Mouse (Mus musculus): ENCODE data around the gene Anxa2.

Anxa2 gene

DNA sequence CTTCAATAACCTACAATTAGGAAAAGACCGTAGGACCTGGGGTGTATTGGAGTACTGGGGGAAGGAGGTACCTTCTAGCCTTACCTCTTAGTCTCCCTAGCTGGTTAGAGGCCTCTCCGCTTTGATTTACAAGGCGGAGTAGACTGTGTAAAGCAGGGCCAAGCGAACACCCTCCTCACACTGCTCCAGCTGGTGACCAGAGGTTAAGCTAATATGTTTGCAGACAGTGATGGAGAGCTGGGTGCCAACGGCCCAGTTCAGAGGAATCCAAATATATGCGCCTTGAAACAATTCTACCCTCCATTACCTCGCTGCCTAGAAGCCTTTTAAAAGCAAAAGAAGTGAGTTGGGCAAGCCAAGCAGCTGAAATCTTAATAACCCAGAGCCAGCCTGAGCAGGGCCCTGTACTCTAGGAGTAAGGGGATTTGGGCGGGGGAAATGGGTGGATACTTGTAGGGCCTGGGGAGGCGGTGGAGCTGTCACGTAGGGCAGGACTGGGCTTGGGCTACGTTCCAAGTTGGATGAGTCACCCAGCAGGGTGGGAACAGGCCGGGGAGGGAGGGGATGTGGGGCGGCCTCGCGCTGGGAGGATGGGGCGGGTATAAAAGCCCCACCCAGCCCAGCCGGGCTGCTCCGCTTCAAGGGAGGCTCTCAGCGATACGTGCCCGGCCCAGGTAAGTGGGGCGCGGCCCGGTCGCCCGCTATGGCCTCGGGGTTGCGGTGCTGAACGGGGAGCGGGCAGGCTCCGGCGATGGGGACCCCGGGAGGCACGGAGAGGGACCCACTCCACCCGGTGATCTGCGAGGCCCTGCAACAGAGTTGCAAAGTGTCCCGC lies at the start of gene Anxa2:
TSS of gene Anxa2 (plus strand) at position 555 of the 835 bp plus-strand sequence.
- peak; percentile 98 for DNase-seq (ENCODE audit: low spot score)

DNA sequence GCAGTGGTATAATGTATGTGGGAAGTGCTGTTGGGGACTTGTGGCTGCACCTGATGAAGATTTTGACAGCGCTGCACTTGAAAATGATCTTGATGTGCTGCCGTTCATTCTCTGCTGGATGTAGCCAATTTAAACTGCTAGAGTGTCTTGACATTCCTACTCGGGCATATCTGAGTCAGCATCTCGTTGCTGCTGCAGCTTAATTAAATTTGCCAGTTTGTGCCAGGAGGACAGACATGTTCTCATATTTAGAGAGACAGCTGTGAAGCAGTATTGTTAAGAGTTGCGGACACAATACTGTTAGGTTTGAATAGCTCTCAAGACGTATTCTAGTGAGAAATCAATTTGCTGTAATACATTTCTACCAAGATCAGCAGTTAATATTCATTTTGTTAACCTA lies 48.7 kb upstream of the Anxa2 start:
- DNase-seq (ENCODE audit: low spot score), result no peak

DNA sequence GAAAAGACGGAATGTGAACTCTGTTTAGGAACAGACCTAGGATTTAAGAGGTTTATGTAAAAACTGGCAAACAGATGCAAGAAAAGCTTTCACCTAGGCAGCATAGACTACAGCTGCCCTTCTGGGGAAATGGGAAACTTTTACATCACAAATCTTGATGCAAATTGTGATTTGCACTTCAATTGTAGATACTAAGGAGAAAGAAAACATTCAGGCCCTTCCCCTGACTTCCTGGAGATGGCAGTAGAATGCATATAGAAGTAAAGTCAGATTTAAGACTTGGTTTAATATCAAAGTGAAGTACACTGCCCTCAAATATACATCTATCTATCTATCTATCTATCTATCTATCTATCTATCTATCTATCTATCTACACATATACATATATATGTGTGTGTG lies 33.9 kb upstream of the Anxa2 start:
- no peak for DNase-seq (ENCODE audit: low spot score)

DNA sequence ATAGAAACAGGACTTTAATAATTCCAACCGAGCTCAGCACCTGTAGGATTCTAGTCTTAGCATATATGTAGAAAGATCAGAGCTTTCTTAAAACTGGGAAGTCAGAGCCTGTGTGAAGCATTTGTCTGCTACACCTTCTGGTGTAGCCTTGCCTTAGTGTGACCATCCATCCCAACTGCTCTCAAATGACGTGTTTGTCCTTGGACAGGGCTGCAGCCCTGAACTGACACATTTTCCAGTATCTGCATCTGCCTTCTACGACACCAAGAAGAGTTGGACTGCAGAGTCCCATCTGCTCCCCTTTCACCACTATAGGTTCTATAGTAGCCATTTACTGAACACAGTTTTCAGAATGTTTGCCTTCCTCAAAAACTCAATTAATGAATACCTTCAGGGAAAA lies 22.9 kb upstream of the Anxa2 start:
- no peak for DNase-seq (ENCODE audit: low spot score)

DNA sequence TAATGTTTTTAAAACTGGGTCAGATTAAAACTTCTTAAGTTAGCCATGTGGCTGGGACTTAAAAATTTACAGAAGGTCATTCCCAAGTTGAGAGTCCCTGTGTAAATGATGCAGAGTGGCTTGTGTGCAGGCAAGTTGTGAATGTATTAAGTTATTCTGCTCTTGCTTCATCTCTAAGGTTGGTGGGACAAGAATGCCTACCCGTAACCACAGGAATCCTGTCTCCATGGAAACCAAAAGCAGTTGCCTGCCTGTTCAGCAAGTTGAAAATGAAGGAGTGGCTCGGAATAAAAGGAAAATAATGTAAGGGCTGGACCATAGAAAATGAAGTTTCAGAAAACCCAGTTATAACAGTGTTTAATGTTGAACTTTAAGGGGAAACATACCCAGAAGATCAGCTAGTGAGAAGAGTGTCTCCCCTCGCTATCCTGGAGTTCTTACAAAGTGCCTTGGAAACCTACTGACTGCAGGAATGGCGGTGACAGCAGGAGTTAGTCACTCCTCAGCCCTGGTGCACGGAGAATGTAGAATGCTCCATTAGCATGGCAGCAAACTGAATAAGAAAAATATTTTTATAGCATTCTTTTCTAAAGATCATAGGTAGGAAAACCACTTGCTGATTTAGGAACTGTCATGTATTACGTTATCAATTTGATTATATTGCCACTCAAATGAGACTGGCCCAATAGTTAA lies 21.4 kb upstream of the Anxa2 start:
- no peak for DNase-seq (ENCODE audit: low spot score)

DNA sequence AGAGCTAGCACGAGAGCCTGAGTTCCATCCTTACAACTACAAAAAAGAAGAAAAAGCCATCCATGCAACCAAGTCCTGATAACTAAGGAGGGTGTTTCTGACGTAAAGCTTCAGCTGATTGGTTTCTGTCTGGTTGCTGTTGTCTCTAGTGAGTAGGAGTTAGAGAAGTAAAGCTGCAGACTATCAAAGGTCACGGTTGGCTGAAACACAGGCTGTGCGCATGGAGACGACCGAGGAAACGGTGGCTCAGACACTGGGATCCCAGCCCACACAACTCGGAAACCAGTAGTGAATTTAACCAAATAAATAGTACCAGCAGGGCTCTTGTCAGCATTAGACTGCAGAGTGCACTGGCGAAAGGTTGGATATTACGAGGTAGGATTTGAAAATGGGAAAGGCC lies 18.2 kb upstream of the Anxa2 start:
- no peak for DNase-seq (ENCODE audit: low spot score)

DNA sequence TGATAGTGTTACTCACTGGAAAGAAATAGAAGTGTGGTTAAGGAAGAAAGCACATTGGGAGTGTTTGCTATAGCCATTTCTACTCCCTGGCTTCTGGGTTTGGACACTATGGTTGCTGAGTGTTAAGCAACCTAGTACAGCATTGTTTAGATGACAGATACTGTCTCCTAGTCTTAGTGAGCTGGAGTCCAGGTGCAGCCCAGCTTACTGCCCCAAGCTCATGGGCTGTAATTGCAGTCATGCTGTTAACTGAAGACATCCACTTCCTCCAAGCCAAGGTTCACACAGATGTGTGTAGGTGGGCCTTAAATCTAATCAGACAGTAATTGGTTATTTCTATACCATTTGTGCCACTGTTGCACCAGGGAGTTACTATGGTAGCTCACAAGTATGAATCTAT lies 17.8 kb upstream of the Anxa2 start:
- no peak for DNase-seq (ENCODE audit: low spot score)

DNA sequence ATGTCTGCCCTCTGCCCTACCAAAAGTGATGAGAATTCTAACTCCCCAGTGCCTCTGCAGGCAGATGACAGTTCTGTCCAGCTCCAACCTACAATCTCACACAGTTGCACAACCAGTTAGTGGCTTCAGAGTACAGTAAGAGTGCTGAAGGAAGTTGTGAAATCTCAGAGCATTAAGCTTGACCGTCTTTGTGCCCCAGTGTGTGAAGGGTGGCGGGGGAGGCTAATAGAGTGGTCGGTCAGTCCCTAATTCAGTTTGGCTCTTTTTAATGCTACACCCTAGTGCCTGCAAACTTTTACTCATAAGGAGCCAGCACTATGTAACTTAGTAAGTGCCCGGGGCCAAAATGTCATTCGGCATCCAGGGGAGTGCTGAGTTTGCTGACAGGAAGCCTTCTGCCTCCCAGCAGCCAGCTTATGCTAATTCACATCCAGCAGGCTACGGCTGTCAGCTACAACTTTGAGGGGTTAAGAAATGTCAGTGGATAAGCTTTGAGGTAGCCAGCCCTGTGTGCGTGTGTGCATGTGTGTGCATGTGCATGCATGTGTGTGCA lies 13.5 kb upstream of the Anxa2 start:
- DNase-seq (ENCODE audit: low spot score), result no peak

DNA sequence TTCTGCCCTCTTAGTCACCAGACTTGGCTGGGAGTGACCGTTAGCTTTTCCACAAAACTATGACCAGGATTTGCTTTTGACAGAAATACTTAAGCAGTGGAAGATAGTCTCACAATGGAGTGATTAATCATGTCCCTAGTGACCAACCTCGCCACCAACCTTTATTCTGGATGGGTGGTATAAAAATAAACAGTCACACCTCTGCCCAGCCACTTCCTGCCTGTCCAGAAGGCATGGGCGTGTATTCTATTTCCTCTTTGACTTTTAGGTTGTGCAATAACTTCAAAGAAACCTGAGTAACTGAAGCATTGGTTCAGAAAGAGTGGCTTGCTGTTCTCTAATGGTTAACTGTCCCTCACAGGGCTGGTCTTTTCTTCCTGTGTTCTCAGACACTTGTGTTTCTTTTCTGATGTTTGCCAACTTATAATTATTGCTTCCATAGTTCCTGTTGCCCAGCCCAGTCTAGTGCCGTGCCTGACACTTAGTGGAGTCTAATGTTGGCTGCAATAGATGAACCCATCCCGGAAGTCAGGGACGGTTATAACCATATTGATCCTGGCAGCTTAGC lies 10.9 kb upstream of the Anxa2 start:
- DNase-seq (ENCODE audit: low spot score), result no peak

DNA sequence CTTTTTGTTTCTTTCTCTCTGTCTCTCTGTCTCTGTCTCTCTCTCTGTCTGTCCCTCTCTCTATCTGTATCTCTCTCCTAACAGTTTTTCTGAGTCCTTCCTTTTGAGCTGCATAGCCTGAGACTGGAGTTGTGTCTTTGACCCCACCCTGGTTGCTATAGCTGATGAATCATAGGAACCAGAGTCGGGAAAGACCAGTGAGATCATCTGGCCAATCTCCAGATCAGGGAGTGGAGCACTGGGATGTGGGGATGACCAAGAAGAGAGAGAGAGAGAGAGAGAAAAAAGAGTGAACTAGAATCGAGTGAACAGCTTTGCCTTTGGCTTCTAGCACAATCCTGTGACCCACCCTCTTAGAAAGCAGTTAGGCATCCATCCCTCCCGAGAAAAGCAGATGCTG lies 10.2 kb upstream of the Anxa2 start:
- DNase-seq (ENCODE audit: low spot score), result peak; percentile 56

DNA sequence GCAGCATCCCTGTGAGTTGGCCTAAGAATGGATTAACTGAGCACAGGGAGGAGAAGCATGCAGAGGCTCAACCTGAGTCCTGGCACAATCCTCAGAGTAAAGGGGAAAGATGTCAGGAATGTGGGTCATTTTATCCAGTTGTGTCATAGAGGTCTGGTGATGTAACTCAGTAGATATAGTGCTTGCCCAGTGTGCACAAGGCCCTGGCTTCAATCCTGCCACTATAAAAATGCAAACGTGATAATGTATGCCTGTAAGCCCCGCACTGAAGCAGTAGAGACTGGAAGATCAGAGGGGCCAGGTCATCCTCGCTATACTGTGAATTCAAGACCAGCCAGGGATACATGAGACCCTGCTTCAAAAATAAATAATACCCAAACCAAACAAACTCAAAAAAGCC lies 4.6 kb upstream of the Anxa2 start:
- no peak for DNase-seq (ENCODE audit: low spot score)

DNA sequence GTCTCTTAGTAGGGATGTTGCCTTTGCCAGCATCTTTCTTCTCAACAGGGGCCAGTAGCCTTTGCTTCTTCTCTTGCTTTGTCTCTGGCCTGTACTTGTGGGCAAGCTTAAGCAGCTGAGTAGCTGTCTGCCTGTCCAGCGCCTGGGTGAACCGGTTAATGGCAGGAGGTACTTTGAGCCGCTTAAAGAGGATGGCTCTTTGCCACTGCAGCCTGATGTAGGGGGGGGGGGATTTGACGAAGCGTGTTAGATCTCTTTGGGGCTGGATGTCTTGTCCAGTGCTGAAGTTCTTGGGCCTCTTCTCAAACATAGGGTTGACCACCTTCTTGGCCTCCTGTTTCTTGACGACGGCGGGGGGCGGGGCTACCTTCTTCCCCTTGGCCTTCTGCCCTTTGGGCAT lies 2.8 kb upstream of the Anxa2 start:
- no peak for DNase-seq (ENCODE audit: low spot score)

DNA sequence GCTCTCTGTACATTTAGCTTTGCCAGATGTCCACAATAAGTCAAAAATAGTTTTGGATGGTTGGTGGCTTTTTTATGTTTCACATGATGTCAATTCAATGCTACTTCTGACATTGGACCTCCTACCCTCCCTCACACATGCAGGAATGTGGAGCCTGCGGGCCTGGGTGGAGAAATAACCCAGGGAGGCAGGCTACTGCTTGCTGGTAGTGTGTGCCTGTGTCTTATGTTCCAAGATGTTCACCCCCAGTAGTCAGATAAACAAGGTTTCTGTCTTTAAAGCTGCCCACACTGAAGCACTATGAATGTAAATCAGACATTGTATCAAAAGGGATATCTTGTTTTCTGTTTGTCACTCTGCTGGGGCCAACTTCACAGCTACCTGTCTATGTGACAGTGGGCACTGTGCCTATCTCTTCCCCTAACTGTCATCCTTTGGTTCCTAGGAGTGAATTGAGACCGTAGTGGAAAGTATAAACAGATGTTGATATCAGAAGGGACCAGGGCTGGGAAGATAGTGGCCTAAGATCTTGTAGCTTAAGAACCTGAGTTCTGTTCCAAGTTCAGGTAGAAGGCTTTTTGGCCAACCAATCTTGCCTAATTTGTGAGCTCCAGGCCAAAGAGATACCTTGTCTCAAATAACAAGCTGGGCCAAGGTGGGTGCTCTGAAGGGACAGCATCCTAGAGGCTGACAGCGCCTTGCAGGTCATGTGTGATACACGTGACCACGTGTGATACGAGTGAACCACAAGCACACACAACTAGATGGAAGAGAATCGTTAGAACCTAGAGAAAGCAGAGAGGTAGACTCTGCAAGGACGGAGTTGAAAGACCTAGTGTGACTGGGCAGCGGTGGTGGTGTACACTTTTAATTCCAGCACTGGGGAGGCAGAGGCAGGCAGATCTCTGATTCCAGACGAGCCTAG lies 1.3 kb upstream of the Anxa2 start:
- no peak for DNase-seq (ENCODE audit: low spot score)

DNA sequence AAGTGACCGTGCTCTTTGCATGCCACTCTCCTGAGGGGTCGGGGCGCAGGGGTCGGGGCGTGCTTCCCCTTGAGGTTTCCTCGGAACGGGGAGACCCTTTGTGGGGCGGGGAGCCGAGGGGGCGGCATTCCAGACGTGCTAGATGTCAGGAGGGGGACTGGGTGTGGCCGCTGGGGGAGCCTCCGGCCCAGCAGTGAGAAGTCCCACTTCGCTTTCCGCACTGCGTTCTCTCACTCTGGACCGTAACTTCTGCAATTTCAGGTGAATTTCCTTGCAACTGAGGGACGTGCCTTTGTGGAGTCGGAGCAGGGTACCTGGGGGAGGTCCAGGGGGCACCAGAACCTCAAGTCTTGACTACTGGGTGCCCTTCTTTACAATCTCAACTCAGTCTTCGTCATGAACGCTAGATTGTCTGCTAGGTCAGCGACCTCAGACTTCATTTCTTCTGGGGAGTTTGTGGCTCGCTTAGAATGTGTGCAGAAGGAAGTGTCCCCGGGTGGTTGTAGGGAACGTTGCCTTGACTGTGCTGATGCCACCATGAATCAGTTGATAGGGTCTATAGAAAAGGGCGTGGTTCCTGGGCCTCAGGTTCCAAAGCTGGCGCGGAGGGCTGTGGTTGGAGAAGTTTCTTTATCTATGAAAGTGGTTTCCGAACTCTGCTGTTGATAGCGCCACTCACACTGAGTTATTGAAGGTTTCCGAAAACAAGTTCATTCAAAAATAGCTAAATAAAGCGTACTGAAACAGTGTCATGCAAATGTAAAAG lies 664 bp downstream of the Anxa2 start:
- no peak for DNase-seq (ENCODE audit: low spot score)

DNA sequence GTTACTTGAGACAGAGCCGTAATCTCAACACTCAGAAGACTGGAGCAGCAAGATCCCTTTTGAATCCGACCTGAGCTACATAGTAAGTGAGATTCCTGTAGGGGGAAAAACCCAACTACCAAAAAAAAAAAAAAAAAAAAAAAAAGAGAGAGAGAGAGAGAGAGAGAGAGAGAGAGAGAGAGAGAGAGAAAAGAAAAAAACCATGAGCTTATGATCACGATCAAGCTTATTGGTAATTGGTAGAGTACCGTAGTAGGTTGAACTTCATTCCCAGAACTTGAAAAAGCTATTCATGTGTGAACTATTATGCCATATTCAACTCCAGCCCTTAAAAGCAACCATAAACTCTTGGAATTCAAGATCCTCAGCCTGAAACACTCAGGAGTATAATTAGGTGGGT lies 1.3 kb downstream of the Anxa2 start:
- DNase-seq (ENCODE audit: low spot score), result no peak

DNA sequence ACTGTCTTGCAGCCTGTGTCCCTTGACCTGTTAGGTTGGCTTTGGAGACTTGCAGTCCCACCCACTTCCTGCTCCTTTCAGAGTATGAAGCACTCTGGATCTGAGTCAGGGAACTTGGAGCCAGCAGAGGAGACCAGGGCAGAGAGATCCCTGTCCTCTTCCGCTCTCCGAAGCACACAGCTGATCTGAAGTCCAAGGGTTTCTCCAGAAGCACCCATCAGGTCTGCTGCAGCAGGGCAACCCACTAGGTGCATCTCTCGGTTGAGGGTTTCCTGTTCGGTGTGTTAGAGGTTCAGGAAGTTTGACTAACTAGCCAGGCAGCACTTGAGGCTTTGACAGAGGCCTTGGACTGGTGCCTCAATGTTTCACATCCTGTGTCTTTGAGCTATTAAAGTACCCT lies 2.0 kb downstream of the Anxa2 start:
- no peak for DNase-seq (ENCODE audit: low spot score)

DNA sequence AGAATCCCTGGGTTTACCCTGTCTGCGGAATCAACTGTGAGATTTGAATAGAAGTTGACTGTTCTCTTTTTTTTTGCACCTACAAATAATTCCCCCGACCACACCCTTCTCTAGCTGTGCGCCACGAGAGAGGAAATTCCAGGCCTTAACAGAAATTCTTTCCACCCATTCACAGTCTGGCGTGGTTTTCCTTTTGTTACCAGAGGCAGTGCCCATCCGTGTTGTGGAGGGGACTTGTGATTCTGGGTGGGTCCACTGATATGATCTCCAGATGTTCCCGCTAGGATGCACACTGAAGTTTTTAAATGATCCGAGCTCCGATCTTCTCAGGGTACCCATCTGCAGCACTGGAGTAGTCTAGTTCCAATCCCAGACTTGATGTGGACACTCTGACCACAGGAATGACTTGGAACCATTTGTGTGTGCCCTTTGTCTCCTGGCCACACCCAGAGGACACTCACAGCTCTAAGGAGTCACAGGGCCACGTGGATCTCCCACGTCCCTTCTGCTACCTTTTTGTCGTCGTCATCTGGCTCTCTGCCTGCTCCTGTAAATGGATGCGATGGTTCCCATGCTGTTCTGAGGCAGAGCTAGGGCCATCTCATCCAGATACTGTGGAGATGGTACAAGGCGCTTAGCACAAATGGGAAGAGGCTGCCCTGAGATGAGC lies 3.1 kb downstream of the Anxa2 start:
- DNase-seq (ENCODE audit: low spot score), result no peak

DNA sequence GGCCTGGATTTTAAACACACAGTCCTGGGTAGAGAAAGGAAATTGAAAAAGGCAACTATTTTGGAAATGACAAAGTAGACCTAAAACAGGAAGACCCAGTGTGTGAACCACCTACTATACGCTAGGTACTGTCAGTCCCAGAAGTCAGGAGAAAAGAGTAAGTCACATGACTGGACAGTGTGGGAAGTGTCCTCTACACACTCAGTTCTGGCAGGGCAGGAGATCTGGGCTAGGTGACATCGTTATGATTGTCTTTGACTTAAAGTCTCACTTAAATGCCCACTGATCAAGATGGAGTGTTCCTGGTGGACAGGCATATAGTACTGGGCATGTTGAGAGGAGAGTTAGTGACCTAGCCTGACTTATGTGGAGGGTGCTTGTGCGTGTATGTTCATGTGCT lies 3.7 kb downstream of the Anxa2 start:
- no peak for DNase-seq (ENCODE audit: low spot score)

DNA sequence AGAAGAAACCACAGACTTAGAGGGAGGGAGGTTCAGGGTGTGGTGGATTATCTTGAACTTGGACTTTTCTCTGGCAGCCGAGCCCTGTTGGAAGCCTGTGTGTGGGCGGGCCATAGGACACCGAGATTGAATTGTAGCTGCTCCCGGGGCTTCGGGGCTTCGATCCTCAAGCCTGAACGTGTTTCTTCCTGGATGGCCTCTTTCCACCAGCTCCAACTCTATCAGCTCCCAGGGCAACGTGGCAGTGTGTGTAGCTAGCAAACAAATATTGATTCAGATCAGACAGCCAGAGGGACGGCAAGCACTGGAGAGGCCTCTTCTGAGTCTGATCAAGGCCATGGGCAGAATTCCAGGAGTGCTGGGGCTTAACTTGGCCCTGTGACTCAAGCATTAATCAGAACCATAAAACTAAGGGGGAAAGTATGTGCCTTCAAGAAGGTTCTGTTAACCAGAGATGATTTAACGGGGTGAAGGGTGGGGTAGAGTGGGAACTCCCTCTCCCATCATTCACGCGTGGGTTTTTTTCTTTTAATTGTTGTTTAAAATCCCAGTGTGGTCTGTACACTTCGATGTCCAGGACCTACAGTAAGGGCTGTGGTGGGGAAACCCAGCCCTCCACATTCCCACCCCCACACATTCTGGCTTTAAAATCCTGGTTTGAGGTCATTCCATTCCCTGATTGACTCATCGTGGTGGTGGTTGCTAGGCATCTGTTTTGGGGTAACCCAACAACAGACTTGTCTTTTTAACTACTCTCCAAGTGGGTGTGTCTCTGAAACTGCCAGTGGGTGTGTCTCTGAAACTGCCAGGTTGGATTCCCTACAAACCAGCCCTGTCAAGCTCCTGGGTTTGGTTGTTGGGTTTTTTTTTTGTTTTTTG lies 4.6 kb downstream of the Anxa2 start:
- peak; percentile 78 for DNase-seq (ENCODE audit: low spot score)

DNA sequence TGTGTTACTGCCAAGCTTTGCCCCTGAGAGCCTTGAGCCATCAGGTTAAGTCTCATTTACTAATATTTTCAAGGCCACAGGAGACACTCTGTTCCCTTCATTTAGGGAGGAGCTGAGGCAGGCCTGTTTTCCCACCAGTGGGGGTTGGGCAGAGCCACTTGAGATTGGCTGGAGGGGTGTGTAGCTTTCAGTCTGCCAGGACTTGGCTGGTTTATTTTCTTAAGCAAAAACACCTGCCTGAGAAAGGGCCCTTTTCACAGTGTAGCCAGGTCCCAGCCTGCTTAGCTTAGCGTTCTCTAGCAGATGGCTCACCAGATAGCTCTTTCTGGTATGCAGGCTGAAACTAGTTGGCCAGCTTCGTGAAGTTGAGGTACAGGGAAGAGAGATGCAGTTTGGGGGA lies 5.6 kb downstream of the Anxa2 start:
- DNase-seq (ENCODE audit: low spot score), result peak; percentile 65
